Mouse (Mus musculus) E14TG2a.4 (cell line): Measurements from ENCODE around the gene Doc2b.
A peak's percentile ranks its signal among the peaks of the same experiment; 100 is the strongest.
"Not testable (repeated sequence)": the region's sequence is repeated elsewhere in the genome, so short reads cannot be mapped to it uniquely, and the experiment has no call there.

ENCODE experiments used
- H3K27me3 ChIP-seq: 2 replicates; pipeline ENCODE4 v1.6.1; 2014; ENCODE audit warnings: low read length, control low read depth; ENCODE audit not compliant: insufficient read depth
- H3K36me3 ChIP-seq: 2 replicates; pipeline ENCODE4 v1.6.1; 2014; ENCODE audit warnings: low read length, control low read depth; ENCODE audit not compliant: insufficient read depth
- H3K4me1 ChIP-seq: replicated peaks from 2 replicates; pipeline ENCODE4 v1.6.1; 2014; ENCODE audit warnings: low read depth, low read length, control low read depth
- H3K4me3 ChIP-seq: replicated peaks from 2 replicates; pipeline ENCODE4 v1.5.1; 2014; ENCODE audit warnings: mild to moderate bottlenecking, low read length
- H3K9me3 ChIP-seq: 2 replicates; pipeline ENCODE4 v1.6.1; 2014; ENCODE audit warnings: low read length, control low read depth
- CTCF ChIP-seq: conservative IDR thresholded peaks from 2 replicates; pipeline ENCODE4 v1.5.1; 2014; ENCODE audit warnings: low read length
- NANOG ChIP-seq: IDR thresholded peaks from 2 replicates; pipeline ENCODE4 v1.6.1; 2014; ENCODE audit warnings: borderline replicate concordance, low read length, mixed read lengths
- POU5F1 ChIP-seq: IDR thresholded peaks from 2 replicates; pipeline ENCODE4 v1.6.1; 2014; ENCODE audit warnings: low read length, borderline replicate concordance

Doc2b gene

DNA sequence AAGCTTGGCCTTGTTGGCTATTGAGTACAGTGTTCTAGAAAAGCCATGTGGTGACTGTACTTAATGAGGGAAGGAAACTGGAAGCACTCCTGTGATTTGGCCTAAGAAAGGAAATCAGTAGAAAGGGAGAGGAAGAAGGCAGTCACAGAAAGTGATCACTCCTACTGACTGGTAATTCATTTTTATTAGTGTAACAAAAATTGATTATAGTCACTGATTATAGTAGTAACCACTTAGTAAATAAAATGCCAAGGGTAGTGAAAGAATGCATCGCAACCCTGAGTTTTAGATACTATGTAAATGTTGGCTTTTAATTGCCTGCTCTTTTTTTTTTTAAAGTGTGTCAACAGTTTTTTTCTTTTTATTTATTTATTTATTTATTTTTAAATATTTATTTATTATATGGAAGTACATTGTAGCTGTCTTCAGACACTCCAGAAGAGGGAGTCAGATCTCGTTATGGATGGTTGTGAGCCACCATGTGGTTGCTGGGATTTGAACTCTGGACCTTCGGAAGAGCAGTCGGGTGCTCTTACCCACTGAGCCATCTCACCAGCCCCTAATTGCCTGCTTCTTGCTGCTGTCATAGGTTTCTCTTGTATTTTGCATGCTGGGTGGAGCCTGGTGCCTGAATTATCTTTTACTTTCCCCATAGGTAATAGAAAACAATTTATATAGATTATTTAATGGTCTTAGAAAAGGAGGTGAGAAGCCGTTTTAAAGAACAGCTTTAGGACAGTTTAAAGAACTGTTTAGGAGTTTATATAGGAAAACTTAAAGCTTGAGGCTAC, 60.2 kb downstream of the Doc2b start:
- no peak for TF ChIP-seq NANOG
- no peak for TF ChIP-seq POU5F1
- no peak for TF ChIP-seq CTCF
- no peaks in the 10 kb centered on the region for H3K27me3 ChIP-seq
- peak overlapping the region; percentile 93 for H3K4me3 ChIP-seq
- peaks cover 77% of the 10 kb centered on the region for H3K4me1 ChIP-seq
- no peaks in the 10 kb centered on the region for H3K9me3 ChIP-seq
- H3K36me3 ChIP-seq: peaks cover 61% of the 10 kb centered on the region

DNA sequence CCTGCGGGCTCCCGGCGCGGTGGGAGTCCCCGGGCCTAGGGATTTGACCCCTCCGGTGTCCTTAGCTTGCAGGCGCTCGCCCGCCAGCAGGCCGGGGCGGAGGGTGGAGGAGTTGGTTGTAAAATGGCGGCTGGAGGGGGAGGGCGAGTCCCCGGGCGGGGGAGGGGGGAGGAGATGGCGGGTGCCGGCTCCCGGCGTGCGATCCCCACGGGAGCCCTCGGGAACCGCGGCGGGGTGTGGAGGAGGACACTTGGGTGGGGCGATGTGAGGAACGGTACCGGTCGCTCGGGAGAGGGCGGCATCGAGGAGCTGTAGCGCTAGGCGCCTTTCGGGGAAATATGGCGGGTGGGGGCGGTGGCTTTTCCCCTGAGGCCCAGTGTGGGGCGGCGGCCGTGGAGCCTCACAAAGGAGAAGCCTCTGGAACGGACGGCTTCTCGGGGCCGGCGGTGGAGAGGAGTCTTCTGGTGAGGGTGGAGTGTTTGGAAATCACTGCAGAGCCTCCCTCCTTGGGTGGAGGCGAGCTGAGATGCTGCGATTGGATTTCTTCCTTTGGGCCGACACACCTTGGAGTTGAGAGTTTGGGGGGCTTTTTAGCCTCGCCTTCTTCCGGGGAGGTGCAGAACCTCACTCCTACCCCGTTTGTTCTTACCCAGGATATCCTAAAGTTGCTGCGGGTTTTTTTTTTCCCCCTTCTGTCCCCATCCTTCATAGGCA, 62.5 kb downstream of the Doc2b start:
- Histone ChIP-seq H3K27me3 (no peaks in the 10 kb centered on the region), H3K9me3 (no peaks in the 10 kb centered on the region), H3K36me3 (peaks cover 40% of the 10 kb centered on the region), H3K4me3 (peak overlapping the region; percentile 93), H3K4me1 (peaks cover 62% of the 10 kb centered on the region)
- TF ChIP-seq NANOG: no peak
- no peak for TF ChIP-seq CTCF
- no peak for TF ChIP-seq POU5F1

DNA sequence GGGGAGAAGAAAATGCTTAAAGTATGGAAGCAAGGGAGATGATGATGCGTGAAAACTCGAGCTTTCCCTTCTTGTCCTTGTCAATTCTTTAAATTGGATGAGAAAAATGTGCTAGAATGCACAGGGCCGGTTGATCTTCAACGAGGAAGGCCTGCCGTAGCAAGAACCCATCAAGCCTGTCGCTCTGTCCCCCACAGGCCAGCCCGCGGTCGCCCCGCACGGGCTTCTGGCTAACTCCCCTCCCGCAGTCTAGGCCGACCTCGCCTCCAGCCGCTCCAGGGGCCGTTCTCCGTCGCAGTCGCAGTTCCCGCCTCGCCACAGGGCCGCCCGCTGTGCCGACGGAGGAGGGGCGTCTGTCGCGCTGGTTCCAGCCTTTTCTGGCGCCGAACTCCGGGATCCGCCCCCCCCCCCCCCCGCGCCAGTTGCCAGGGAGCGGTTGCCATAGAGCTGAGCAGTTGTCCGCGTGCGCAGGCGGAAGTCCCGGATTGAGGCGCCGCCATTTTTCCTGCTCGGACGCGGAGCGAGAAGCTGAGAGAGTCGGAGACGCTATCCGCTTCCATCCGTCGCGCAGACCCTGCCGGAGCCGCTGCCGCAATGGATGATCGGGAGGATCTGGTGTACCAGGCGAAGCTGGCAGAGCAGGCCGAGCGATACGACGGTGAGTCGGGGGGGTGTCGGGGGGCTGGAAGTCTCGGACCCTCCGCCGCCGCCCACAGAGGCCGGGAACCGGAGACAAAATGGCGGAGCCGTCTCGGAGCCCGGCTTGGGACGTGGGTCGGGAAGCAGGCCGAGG, 63.2 kb downstream of the Doc2b start, which contains the start of gene Ywhae:
TSS of gene Ywhae (plus strand) at position 436 of the 793 bp plus-strand sequence.
- Histone ChIP-seq H3K9me3 (no peaks in the 10 kb centered on the region), H3K4me1 (peaks cover 54% of the 10 kb centered on the region), H3K36me3 (peaks cover 32% of the 10 kb centered on the region), H3K27me3 (no peaks in the 10 kb centered on the region), H3K4me3 (peak within 1 kb of the TSS; percentile 93)
- TF ChIP-seq POU5F1 (no peak), NANOG (no peak), CTCF (no peak)

DNA sequence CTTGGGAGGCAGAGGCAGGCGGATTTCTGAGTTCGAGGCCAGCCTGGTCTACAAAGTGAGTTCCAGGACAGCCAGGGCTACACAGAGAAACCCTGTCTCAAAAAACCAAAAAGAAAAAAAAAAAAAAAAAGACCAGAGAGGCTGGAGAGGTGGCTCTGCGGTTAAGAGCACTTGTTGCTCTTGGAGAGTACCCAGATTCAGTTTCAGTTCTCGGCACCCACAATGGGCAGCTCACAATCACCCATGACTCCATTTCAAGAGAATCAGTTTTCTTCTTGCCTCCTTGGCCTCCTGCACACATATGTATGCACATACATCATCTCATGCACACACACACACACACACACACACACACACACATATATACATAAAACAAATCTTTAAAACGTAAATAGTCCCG, 68.2 kb downstream of the Doc2b start:
- H3K4me3 ChIP-seq: not testable (repeated sequence)
- H3K4me1 ChIP-seq: peaks cover 22% of the 10 kb centered on the region

DNA sequence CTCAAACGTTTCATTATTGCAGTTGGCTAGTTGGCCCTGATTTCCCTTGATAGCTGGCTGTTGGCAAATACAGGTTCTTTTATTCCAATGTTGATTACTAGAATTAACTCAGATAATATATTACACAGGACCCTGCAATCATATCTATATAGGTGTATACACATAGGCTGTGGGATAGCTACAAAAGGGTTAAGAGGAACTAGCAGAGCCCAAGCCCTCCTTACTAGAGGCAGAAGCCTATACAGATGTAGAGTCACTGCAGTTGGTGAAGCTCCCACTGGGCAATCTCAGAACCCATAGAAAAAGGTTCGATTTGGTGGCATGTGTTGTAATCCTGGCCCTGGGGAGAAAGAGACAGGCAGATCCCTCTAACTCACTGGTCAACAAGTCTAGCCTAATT, 68.7 kb downstream of the Doc2b start:
- Histone ChIP-seq H3K36me3 (no peaks in the 10 kb centered on the region), H3K9me3 (no peaks in the 10 kb centered on the region), H3K4me3 (no peak overlapping the region), H3K27me3 (no peaks in the 10 kb centered on the region), H3K4me1 (peaks cover 20% of the 10 kb centered on the region)
- TF ChIP-seq POU5F1 (no peak), CTCF (no peak), NANOG (no peak)

More for the DNA sequence above, 68.2 kb downstream of the Doc2b start:
- not testable (repeated sequence) for H3K9me3 ChIP-seq, H3K36me3 ChIP-seq, H3K27me3 ChIP-seq

DNA sequence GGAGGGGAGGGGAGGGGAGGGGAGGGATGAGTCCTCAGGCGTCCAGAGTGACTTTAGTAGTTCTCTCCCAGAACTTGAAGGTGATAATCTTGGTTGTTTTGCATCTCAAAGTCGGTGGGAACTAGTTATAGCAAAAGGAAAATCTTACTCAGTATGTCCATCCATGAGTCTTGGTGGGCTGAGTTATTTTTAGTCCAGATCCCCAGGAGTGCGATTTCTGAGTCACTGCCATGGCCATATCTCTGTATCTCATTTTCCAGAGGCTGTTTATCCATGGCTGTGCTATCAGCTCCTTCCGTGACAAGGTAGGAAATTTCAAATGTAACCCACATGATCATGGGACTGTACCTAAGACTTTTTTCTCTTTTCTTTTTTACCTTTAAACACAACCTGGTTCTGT, 73.5 kb downstream of the Doc2b start:
- H3K4me1 ChIP-seq: peaks cover 6% of the 10 kb centered on the region; the same call in 1 of the 2 replicates
- H3K4me3 ChIP-seq: no peak overlapping the region
- no peaks in the 10 kb centered on the region for H3K36me3 ChIP-seq
- H3K27me3 ChIP-seq: no peaks in the 10 kb centered on the region
- TF ChIP-seq NANOG (no peak), CTCF (no peak), POU5F1 (no peak)
- no peaks in the 10 kb centered on the region for H3K9me3 ChIP-seq
